Mouse (Mus musculus) intestine, embryonic 15.5 days (tissue): Measurements from ENCODE around the gene Mtrex. TPM values are rescaled to one million over a fixed set of nuclear protein-coding genes. Genes with fewer than 3 reads are reported as not detected.

Source experiments
- ATAC-seq: fragments of 200-750 bp; cut with Nextera tagmentation; 2 replicates; pipeline ENCODE4 v1.8.0; 2017; ENCODE audit warnings: moderate TSS enrichment, moderate library complexity
- H3K27ac ChIP-seq: fragments of 300-500 bp; sonication (generic); 2 replicates; pipeline ENCODE4 v1.5.1; 2015; ENCODE audit warnings: mild to moderate bottlenecking, inconsistent platforms
- H3K27me3 ChIP-seq: fragments of 300-500 bp; sonication (generic); replicated peaks from 2 replicates; pipeline ENCODE4 v1.6.1; 2015; ENCODE audit warnings: inconsistent platforms
- H3K36me3 ChIP-seq: fragments of 300-500 bp; sonication (generic); 2 replicates; pipeline ENCODE4 v1.6.1; 2015; ENCODE audit warnings: inconsistent platforms
- H3K4me1 ChIP-seq: fragments of 300-500 bp; sonication (generic); replicated peaks from 2 replicates; pipeline ENCODE4 v1.6.1; 2015; ENCODE audit warnings: inconsistent platforms
- H3K4me2 ChIP-seq: fragments of 300-500 bp; sonication (generic); replicated peaks from 2 replicates; pipeline ENCODE4 v1.6.1; 2015; ENCODE audit warnings: mild to moderate bottlenecking, inconsistent platforms
- H3K4me3 ChIP-seq: fragments of 300-500 bp; sonication (generic); replicated peaks from 2 replicates; pipeline ENCODE4 v1.5.1; 2015; ENCODE audit warnings: inconsistent platforms
- H3K9ac ChIP-seq: fragments of 300-500 bp; sonication (generic); 2 replicates; pipeline ENCODE4 v1.6.1; 2015; ENCODE audit warnings: inconsistent platforms
- H3K9me3 ChIP-seq: fragments of 300-500 bp; sonication (generic); 2 replicates; pipeline ENCODE4 v1.6.1; 2016; ENCODE audit warnings: inconsistent platforms
- WGBS: fragments of 180-500 bp; shearing (Covaris S2); methylation state at CpG from one replicate; pipeline ENCODE4 v1.1.7; 2015; 5-methylcytosine and 5-hydroxymethylcytosine counted together
- polyA plus RNA-seq: library from polyadenylated mRNA; unstranded; fragments of >200 nt; fragmentation: Nextera tagmentation; extraction: Ambion mirVana; gene quantifications from 2 replicates; pipeline ENCODE4 v1.2.1, GENCODE M21; 2015

Gene Mtrex
- polyA plus RNA-seq, 1 experiment from 2014 or later: 60.4 TPM

- Histone ChIP-seq H3K9ac (no peak overlapping the region), H3K36me3 (no peaks in the 10 kb centered on the region), H3K4me3 (no peak overlapping the region), H3K9me3 (no peaks in the 10 kb centered on the region), H3K27me3 (no peaks in the 10 kb centered on the region), H3K4me2 (no peak overlapping the region), H3K4me1 (peaks cover 4% of the 10 kb centered on the region), H3K27ac (no peak overlapping the region)
- ATAC-seq: no peak; the same call in 1 of the 2 replicates
- WGBS: 83% methylated on average over 6 of the region's 6 CpGs
Observed at GRCm38 (mm10) chr13:112838562-112839232, 88.5 kb downstream of the Mtrex start.

- H3K27ac ChIP-seq: no peak overlapping the region
- H3K4me3 ChIP-seq: no peak overlapping the region
- H3K36me3 ChIP-seq: no peaks in the 10 kb centered on the region
- no peak overlapping the region for H3K4me2 ChIP-seq
- no peak for ATAC-seq
- H3K4me1 ChIP-seq: peaks cover 4% of the 10 kb centered on the region
- WGBS: 84% methylated on average over 9 of the region's 9 CpGs
- no peaks in the 10 kb centered on the region for H3K9me3 ChIP-seq
- no peak overlapping the region for H3K9ac ChIP-seq
- H3K27me3 ChIP-seq: no peaks in the 10 kb centered on the region
Observed at GRCm38 (mm10) chr13:112837621-112838155, 89.5 kb downstream of the Mtrex start.

GRCm38 (mm10) chr13:112836951-112837350, 90.2 kb downstream of the Mtrex start:
- Histone ChIP-seq H3K27me3 (no peaks in the 10 kb centered on the region), H3K4me3 (no peak overlapping the region), H3K9me3 (no peaks in the 10 kb centered on the region), H3K9ac (no peak overlapping the region), H3K27ac (no peak overlapping the region), H3K36me3 (no peaks in the 10 kb centered on the region), H3K4me1 (peaks cover 4% of the 10 kb centered on the region), H3K4me2 (no peak overlapping the region)
- ATAC-seq: no peak
- WGBS: 88% methylated on average over 2 of the region's 2 CpGs

GRCm38 (mm10) chr13:112835113-112835512, 92.1 kb downstream of the Mtrex start:
- peak; percentile 62 for ATAC-seq
- H3K4me3 ChIP-seq: no peak overlapping the region

GRCm38 (mm10) chr13:112833895-112834263, 93.3 kb downstream of the Mtrex start:
- Histone ChIP-seq H3K27me3 (no peaks in the 10 kb centered on the region), H3K27ac (no peak overlapping the region), H3K36me3 (no peaks in the 10 kb centered on the region), H3K4me3 (no peak overlapping the region), H3K4me2 (no peak overlapping the region), H3K9ac (no peak overlapping the region), H3K9me3 (no peaks in the 10 kb centered on the region), H3K4me1 (peaks cover 4% of the 10 kb centered on the region)
- 61% methylated on average over 3 of the region's 3 CpGs for WGBS
- ATAC-seq: no peak; the same call in 1 of the 2 replicates

More at GRCm38 (mm10) chr13:112835113-112835512, 92.1 kb downstream of the Mtrex start:
- Histone ChIP-seq H3K27ac (no peak overlapping the region), H3K27me3 (no peaks in the 10 kb centered on the region), H3K36me3 (no peaks in the 10 kb centered on the region), H3K9me3 (no peaks in the 10 kb centered on the region), H3K4me1 (peaks cover 4% of the 10 kb centered on the region), H3K9ac (no peak overlapping the region), H3K4me2 (0 out of 2 replicates have a peak overlapping the region, but pooled peaks have one; percentile 19)
- 42% methylated on average over 12 of the region's 12 CpGs for WGBS

GRCm38 (mm10) chr13:112833253-112833894, 93.8 kb downstream of the Mtrex start:
- no peaks in the 10 kb centered on the region for H3K36me3 ChIP-seq
- H3K4me3 ChIP-seq: no peak overlapping the region
- WGBS: 74% methylated on average over 20 of the region's 20 CpGs
- ATAC-seq: no peak; the same call in 1 of the 2 replicates
- no peaks in the 10 kb centered on the region for H3K27me3 ChIP-seq
- H3K27ac ChIP-seq: no peak overlapping the region
- peaks cover 4% of the 10 kb centered on the region for H3K4me1 ChIP-seq
- no peaks in the 10 kb centered on the region for H3K9me3 ChIP-seq
- no peak overlapping the region for H3K9ac ChIP-seq
- no peak overlapping the region for H3K4me2 ChIP-seq

GRCm38 (mm10) chr13:112832589-112832988, 94.6 kb downstream of the Mtrex start:
- peaks cover 4% of the 10 kb centered on the region for H3K4me1 ChIP-seq
- H3K27ac ChIP-seq: no peak overlapping the region
- WGBS: 35% methylated on average over 2 of the region's 2 CpGs
- no peak overlapping the region for H3K9ac ChIP-seq
- ATAC-seq: no peak
- no peaks in the 10 kb centered on the region for H3K9me3 ChIP-seq
- no peak overlapping the region for H3K4me3 ChIP-seq
- no peak overlapping the region for H3K4me2 ChIP-seq
- H3K27me3 ChIP-seq: no peaks in the 10 kb centered on the region
- H3K36me3 ChIP-seq: no peaks in the 10 kb centered on the region

- H3K4me2 ChIP-seq: no peak overlapping the region
- no peaks in the 10 kb centered on the region for H3K4me1 ChIP-seq
- no peak overlapping the region for H3K9ac ChIP-seq
- no peaks in the 10 kb centered on the region for H3K9me3 ChIP-seq
- ATAC-seq: no peak
- no peaks in the 10 kb centered on the region for H3K27me3 ChIP-seq
- no peak overlapping the region for H3K27ac ChIP-seq
- WGBS: 87% methylated on average over 2 of the region's 2 CpGs
- H3K4me3 ChIP-seq: no peak overlapping the region
- no peaks in the 10 kb centered on the region for H3K36me3 ChIP-seq
Observed at GRCm38 (mm10) chr13:112829619-112830018, 97.6 kb downstream of the Mtrex start.

- no peaks in the 10 kb centered on the region for H3K36me3 ChIP-seq
- H3K9ac ChIP-seq: no peak overlapping the region
- ATAC-seq: no peak
- no peaks in the 10 kb centered on the region for H3K9me3 ChIP-seq
- H3K4me1 ChIP-seq: no peaks in the 10 kb centered on the region
- H3K4me2 ChIP-seq: no peak overlapping the region
- H3K27me3 ChIP-seq: no peaks in the 10 kb centered on the region
- 69% methylated on average over 6 of the region's 6 CpGs for WGBS
- H3K27ac ChIP-seq: no peak overlapping the region
- no peak overlapping the region for H3K4me3 ChIP-seq
Observed at GRCm38 (mm10) chr13:112825479-112825878, 101.7 kb downstream of the Mtrex start.

GRCm38 (mm10) chr13:112823911-112824648, 103.1 kb downstream of the Mtrex start:
- no peaks in the 10 kb centered on the region for H3K36me3 ChIP-seq
- no peak overlapping the region for H3K4me2 ChIP-seq
- no peaks in the 10 kb centered on the region for H3K27me3 ChIP-seq
- no peaks in the 10 kb centered on the region for H3K4me1 ChIP-seq
- no peak overlapping the region for H3K4me3 ChIP-seq
- H3K9me3 ChIP-seq: no peaks in the 10 kb centered on the region
- no peak overlapping the region for H3K9ac ChIP-seq
- H3K27ac ChIP-seq: no peak overlapping the region
- no peak for ATAC-seq
- 94% methylated on average over 6 of the region's 8 CpGs for WGBS

- H3K36me3 ChIP-seq: no peaks in the 10 kb centered on the region
- H3K27ac ChIP-seq: no peak overlapping the region
- no peaks in the 10 kb centered on the region for H3K27me3 ChIP-seq
- no peak overlapping the region for H3K9ac ChIP-seq
- no peak for ATAC-seq
- H3K9me3 ChIP-seq: no peaks in the 10 kb centered on the region
- no peaks in the 10 kb centered on the region for H3K4me1 ChIP-seq
- H3K4me2 ChIP-seq: no peak overlapping the region
- 76% methylated on average over 6 of the region's 6 CpGs for WGBS
- no peak overlapping the region for H3K4me3 ChIP-seq
Observed at GRCm38 (mm10) chr13:112823236-112823910, 103.8 kb downstream of the Mtrex start.

GRCm38 (mm10) chr13:112822413-112822812, 104.8 kb downstream of the Mtrex start:
- Histone ChIP-seq H3K27ac (no peak overlapping the region), H3K4me3 (no peak overlapping the region), H3K36me3 (no peaks in the 10 kb centered on the region), H3K27me3 (no peaks in the 10 kb centered on the region), H3K9me3 (no peaks in the 10 kb centered on the region), H3K4me1 (no peaks in the 10 kb centered on the region), H3K9ac (no peak overlapping the region), H3K4me2 (no peak overlapping the region)
- no peak for ATAC-seq
- 67% methylated on average over 3 of the region's 3 CpGs for WGBS
